Mouse (Mus musculus) hindbrain, embryonic 14.5 days (tissue): ENCODE measurements around the gene Dao. TPM values are rescaled to one million over a fixed set of nuclear protein-coding genes. Genes with fewer than 3 reads are reported as not detected.

Experiments used
- ATAC-seq: fragments of 200-750 bp; cut with Nextera tagmentation; 2 replicates; pipeline ENCODE4 v1.8.0; 2017; ENCODE audit warnings: moderate number of reproducible peaks, mild to moderate bottlenecking, moderate TSS enrichment, moderate library complexity; ENCODE audit not compliant: low FRiP score
- DNase-seq: peaks from one replicate; pipeline ENCODE4 v3.0.0-alpha.2; 2015; ENCODE audit warnings: low spot score
- H3K27ac ChIP-seq: fragments of 300-500 bp; sonication (generic); 2 replicates; pipeline ENCODE4 v1.5.1; 2014; ENCODE audit warnings: mild to moderate bottlenecking, moderate library complexity
- H3K27me3 ChIP-seq: fragments of 300-500 bp; sonication (generic); 2 replicates; pipeline ENCODE4 v1.6.1; 2014; ENCODE audit warnings: mild to moderate bottlenecking, low read length, mixed read lengths; ENCODE audit not compliant: control insufficient read depth, insufficient read depth
- H3K36me3 ChIP-seq: fragments of 300-500 bp; sonication (generic); replicated peaks from 2 replicates; pipeline ENCODE4 v1.6.1; 2014; ENCODE audit not compliant: control insufficient read depth, insufficient read depth
- H3K4me1 ChIP-seq: fragments of 300-500 bp; sonication (generic); replicated peaks from 2 replicates; pipeline ENCODE4 v1.6.1; 2014; ENCODE audit warnings: antibody characterized with exemption, low read length, mixed read lengths; ENCODE audit not compliant: control insufficient read depth, insufficient read depth
- H3K4me2 ChIP-seq: fragments of 300-500 bp; sonication (generic); replicated peaks from 2 replicates; pipeline ENCODE4 v1.6.1; 2014; ENCODE audit warnings: mild to moderate bottlenecking, moderate library complexity
- H3K4me3 ChIP-seq: fragments of 300-500 bp; sonication (generic); replicated peaks from 2 replicates; pipeline ENCODE4 v1.5.1; 2014; ENCODE audit warnings: mild to moderate bottlenecking, low read length
- H3K9ac ChIP-seq: fragments of 300-500 bp; sonication (generic); 2 replicates; pipeline ENCODE4 v1.6.1; 2014
- H3K9me3 ChIP-seq: fragments of 300-500 bp; sonication (generic); 2 replicates; pipeline ENCODE4 v1.6.1; 2016; ENCODE audit warnings: low read length; ENCODE audit not compliant: control insufficient read depth
- WGBS: fragments of 180-500 bp; shearing (Covaris S2); extraction: QIAGEN DNeasy Blood & Tissue Kit; methylation state at CpG from one replicate; pipeline ENCODE4 v1.1.7; 2014; 5-methylcytosine and 5-hydroxymethylcytosine counted together
- polyA plus RNA-seq: library from polyadenylated mRNA; unstranded; fragments of >200 nt; fragmentation: Nextera tagmentation; extraction: Ambion mirVana; gene quantifications from 2 replicates; pipeline ENCODE4 v1.2.1, GENCODE M21; 2014

The Dao gene
- polyA plus RNA-seq, 1 experiment from 2014 or later = not detected

- H3K9me3 ChIP-seq = no peaks in the 10 kb centered on the region
- DNase-seq (no peak), ATAC-seq (no peak)
- H3K4me1 ChIP-seq = no peaks in the 10 kb centered on the region
- peaks cover 63% of the 10 kb centered on the region for H3K36me3 ChIP-seq
- H3K4me3 ChIP-seq = no peak overlapping the region
- no peaks in the 10 kb centered on the region for H3K27me3 ChIP-seq
- 93% methylated on average over 13 of the region's 13 CpGs for WGBS
- no peak overlapping the region for H3K4me2 ChIP-seq
- H3K27ac ChIP-seq = no peak overlapping the region
- H3K9ac ChIP-seq = no peak overlapping the region
Observed at GRCm38 (mm10) chr5:113966452-113967150, 36.9 kb upstream of the Dao start.

DNA sequence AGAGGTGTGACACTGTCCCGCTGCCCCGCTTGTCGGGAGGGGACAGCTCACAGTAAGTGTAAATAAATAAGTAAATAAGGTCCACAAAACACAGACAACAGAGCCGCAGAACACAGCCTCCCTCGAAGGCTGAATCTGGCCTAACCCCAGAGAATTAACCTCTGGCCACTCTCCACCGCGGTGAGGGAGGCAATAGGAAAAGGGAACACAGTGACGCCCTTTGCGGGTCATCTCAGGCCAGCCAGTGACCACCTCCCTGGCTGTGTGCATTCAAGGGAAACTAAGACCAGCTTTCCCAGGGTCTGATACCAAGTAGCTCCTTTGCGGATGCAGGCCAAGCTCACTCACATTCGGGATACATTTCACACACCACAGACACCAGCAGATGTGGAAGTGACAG lies 35.1 kb upstream of the Dao start:
- WGBS = 66% methylated on average over 11 of the region's 11 CpGs
- peaks cover 9% of the 10 kb centered on the region; the same call in 1 of the 2 replicates for H3K4me1 ChIP-seq
- H3K36me3 ChIP-seq = peaks cover 62% of the 10 kb centered on the region
- no peak overlapping the region for H3K9ac ChIP-seq
- no peaks in the 10 kb centered on the region for H3K9me3 ChIP-seq
- no peak for DNase-seq
- no peak overlapping the region for H3K4me2 ChIP-seq
- ATAC-seq = no peak
- H3K27me3 ChIP-seq = no peaks in the 10 kb centered on the region
- H3K4me3 ChIP-seq = no peak overlapping the region
- no peak overlapping the region for H3K27ac ChIP-seq

DNA sequence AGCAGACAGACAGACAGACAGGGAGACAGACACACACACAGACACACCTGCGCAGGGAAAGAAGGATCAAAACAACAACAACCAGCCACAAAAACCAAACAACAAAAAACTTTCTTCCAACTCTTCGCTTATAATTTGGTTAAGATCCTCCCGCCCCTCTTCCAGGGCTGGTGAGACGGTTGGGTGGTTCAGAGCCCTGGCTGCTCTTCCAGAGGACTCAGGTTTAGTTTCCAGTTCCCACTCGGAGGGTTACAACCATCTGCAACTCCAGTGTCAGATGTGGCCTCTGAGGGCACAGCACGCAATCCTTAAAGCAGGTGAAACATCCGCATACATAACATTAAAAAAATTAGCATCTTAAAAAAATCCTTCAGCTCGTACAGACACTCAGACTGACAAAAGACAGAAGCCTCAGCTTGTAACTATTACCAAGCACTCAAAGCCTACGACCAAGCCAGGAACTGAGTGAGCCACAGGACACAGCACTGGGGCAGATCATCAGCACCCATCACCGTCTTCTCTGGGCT lies 32.0 kb upstream of the Dao start:
- Histone ChIP-seq H3K4me2 (no peak overlapping the region), H3K9ac (no peak overlapping the region), H3K36me3 (peaks cover 33% of the 10 kb centered on the region; the same call in 1 of the 2 replicates), H3K4me1 (peaks cover 24% of the 10 kb centered on the region), H3K4me3 (no peak overlapping the region), H3K27ac (no peak overlapping the region), H3K27me3 (no peaks in the 10 kb centered on the region), H3K9me3 (no peaks in the 10 kb centered on the region)
- DNase-seq = no peak
- ATAC-seq = no peak
- WGBS = 79% methylated on average over 10 of the region's 10 CpGs

DNA sequence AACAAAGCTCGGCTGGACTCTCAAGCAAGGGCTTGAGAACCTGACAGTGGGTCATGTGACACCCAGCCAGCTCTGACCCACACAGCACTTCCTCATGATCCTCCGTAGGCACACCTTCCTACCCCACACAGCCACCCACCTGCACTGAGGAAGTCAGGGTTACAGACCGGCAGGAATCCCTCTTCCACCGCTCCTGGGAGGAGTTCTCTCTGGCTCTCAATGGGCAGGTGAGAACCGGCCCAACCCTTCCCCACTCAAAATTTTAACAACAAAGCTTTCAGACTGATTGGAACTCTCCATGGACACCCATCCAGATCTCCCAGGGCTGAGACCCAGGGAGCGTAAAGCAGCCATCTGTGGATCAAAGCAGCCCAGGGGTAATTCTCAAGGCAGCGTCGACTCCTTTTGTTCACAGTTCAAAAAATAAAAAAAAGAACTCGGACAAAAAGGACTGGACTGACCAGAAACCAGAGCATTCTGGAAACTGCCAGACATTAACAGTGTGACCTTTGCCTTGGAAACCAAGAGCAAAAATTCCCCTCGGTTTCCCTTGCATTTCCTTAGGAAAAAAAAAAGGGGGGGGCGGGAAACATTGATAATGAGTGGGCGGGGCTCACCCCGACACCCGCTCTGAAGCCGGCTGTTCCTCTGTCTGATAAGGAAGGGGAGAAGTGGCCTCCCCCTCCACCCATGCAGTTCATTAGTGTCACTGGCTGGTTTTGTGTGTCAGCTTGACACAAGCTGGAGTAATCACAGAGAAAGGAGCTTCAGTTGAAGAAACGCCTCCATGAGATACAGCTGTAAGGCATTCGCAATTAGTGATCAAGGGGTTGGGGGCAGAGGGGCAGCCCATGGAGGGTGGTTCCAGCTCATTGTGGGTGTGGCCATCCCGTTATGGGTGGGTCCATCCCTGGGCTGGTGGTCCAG lies 30.7 kb upstream of the Dao start:
- H3K27ac ChIP-seq = peak overlapping the region; percentile 28; the same call in 1 of the 2 replicates
- no peaks in the 10 kb centered on the region for H3K9me3 ChIP-seq
- H3K9ac ChIP-seq = no peak overlapping the region
- no peak overlapping the region for H3K4me3 ChIP-seq
- no peak for DNase-seq
- no peaks in the 10 kb centered on the region for H3K27me3 ChIP-seq
- peaks cover 24% of the 10 kb centered on the region for H3K4me1 ChIP-seq
- ATAC-seq = no peak
- 12% methylated on average over 18 of the region's 18 CpGs for WGBS
- peaks cover 21% of the 10 kb centered on the region; the same call in 1 of the 2 replicates for H3K36me3 ChIP-seq
- peak overlapping the region; percentile 29 for H3K4me2 ChIP-seq

GRCm38 (mm10) chr5:113973790-113974189 lies 29.7 kb upstream of the Dao start:
- Histone ChIP-seq H3K27ac (0 out of 2 replicates have a peak overlapping the region, but pooled peaks have one; percentile 24), H3K27me3 (no peaks in the 10 kb centered on the region), H3K4me2 (no peak overlapping the region), H3K4me3 (no peak overlapping the region), H3K4me1 (peaks cover 24% of the 10 kb centered on the region), H3K9me3 (no peaks in the 10 kb centered on the region), H3K36me3 (peaks cover 14% of the 10 kb centered on the region; the same call in 1 of the 2 replicates), H3K9ac (no peak overlapping the region)
- DNase-seq (no peak), ATAC-seq (no peak)
- WGBS = 89% methylated on average over 8 of the region's 8 CpGs

GRCm38 (mm10) chr5:113974576-113974975 lies 28.9 kb upstream of the Dao start:
- peaks cover 6% of the 10 kb centered on the region; the same call in 1 of the 2 replicates for H3K36me3 ChIP-seq
- no peak overlapping the region for H3K4me2 ChIP-seq

DNA sequence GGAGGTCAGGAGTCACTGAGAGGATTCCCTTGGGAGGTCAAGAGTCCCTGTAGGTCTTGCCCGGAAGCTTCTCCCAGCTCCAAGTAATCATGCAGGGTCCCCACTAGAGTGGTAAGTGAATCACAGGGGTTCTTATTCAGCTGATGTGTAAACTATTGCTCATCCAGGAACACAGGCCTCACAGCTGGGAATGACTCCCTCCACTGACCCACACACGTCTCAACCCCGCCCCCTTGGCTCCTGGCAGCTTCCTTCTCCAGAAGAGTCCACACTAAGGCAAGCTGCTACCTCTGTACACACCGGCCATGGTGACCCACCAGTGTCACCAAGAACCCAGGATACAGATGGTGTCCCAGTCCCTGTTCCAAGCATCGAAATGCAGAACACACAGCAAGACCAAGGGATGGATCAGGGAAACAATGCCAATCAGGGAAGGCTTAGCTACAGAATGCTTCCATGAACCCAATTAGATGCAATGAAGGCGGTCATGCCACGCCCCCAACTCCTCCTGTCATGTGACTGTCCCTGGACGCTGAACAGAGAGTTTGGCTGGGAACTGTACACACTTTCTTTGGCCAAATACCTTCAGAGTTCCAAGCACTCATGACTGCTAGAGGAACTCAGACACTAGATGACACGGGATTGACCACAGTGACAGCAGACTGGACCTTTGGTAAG lies 27.8 kb upstream of the Dao start:
- no peaks in the 10 kb centered on the region for H3K36me3 ChIP-seq
- no peak for DNase-seq

More at GRCm38 (mm10) chr5:113974576-113974975, 28.9 kb upstream of the Dao start:
- no peak for DNase-seq
- H3K27me3 ChIP-seq = no peaks in the 10 kb centered on the region
- 50% methylated on average over 15 of the region's 15 CpGs for WGBS
- H3K9ac ChIP-seq = no peak overlapping the region
- H3K9me3 ChIP-seq = no peaks in the 10 kb centered on the region
- ATAC-seq = no peak
- no peak overlapping the region for H3K4me3 ChIP-seq
- no peak overlapping the region for H3K27ac ChIP-seq
- H3K4me1 ChIP-seq = peaks cover 24% of the 10 kb centered on the region

DNA sequence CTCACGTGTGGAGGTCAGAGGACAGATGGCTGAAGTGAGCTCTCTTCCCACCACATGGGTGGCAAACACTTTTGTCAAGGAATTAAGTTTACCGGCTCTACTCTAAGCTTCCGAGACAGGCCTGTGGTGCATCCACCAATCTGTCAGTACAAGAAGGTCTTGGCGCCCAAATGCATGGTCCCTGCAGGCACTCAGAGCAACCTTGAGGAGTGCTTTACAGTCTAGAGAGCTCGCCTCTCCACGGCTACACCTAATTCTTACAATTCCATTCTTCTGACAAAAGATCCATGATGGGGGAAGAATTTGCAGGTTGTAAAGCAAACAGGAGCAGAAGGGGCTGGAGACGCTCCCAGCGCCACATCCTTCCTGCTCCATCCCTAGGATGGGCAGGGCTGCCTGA lies 26.9 kb upstream of the Dao start:
- WGBS = 89% methylated on average over 8 of the region's 8 CpGs

More for the DNA sequence above, 27.8 kb upstream of the Dao start:
- Histone ChIP-seq H3K4me2 (no peak overlapping the region), H3K27ac (no peak overlapping the region), H3K4me1 (peaks cover 24% of the 10 kb centered on the region), H3K9me3 (no peaks in the 10 kb centered on the region), H3K9ac (no peak overlapping the region), H3K27me3 (no peaks in the 10 kb centered on the region), H3K4me3 (no peak overlapping the region)
- no peak for ATAC-seq
- 62% methylated on average over 9 of the region's 9 CpGs for whole genome bisulfite sequencing

More for the DNA sequence above, 26.9 kb upstream of the Dao start:
- Histone ChIP-seq H3K4me3 (no peak overlapping the region), H3K36me3 (0 out of 2 replicates have a peak, but pooled peaks cover 4% of the 10 kb centered on the region), H3K4me1 (peaks cover 24% of the 10 kb centered on the region), H3K9ac (no peak overlapping the region), H3K27ac (no peak overlapping the region), H3K27me3 (no peaks in the 10 kb centered on the region), H3K4me2 (no peak overlapping the region), H3K9me3 (no peaks in the 10 kb centered on the region)
- ATAC-seq (no peak), DNase-seq (no peak)
